Mouse (Mus musculus): ENCODE data around the gene Tmem233.

GRCm38 (mm10) chr5:116036465-116036864 lies 46.6 kb downstream of the Tmem233 start:
- TF ChIP-seq CTCF (IDR thresholded peaks at IDR 0.05; ENCODE audit: low read depth) (no peak), EP300 (IDR thresholded peaks at IDR 0.05; ENCODE audit: low read depth) (no peak)
